Mouse (Mus musculus): ENCODE measurements at regions not wholly inside any gene's neighbourhood (a gene's known extent, or its start where the extent isn't known, plus 50 kb on each side); places are given as distances from the start of the nearest gene placed in this dataset.

DNA sequence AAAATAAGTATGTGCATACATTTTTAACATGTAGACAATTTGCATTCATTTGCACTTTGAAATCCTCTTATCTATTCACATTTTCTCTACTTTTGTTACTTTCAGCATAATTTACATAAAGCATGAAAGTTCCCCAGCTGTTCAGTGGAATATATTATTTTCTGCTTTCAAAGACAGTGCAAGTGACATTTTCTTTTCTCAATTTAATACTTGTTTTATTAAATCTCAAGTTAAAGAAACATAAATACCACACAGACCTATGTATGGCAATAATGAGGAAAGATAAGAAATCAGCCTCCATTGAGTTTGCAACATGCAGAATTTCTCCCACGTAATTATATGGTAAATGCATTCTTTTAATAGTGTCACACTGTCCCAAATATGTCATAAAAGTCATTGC lies 1168.1 kb upstream of the Gje1 start:
- Histone ChIP-seq H3K36me3 (ENCODE audit: control insufficient read depth, insufficient read depth) (no peaks in the 10 kb centered on the region), H3K4me2 (replicated peaks; ENCODE audit: low read depth) (no peak overlapping the region), H3K4me1 (replicated peaks; ENCODE audit: control insufficient read depth, insufficient read depth, low read length) (no peaks in the 10 kb centered on the region), H3K4me3 (ENCODE audit: low read depth, low read length) (no peak overlapping the region), H3K27ac (ENCODE audit: low read depth, low read length) (no peak overlapping the region), H3K27me3 (replicated peaks; ENCODE audit: control insufficient read depth, insufficient read depth, low read length) (no peaks in the 10 kb centered on the region), H3K9ac (ENCODE audit: low read depth, low read length) (no peak overlapping the region), H3K9me3 (ENCODE audit: control insufficient read depth) (no peaks in the 10 kb centered on the region)
- no peak for TF ChIP-seq CTCF (IDR thresholded peaks at IDR 0.05; ENCODE audit: low read depth)
- 40% methylated on average over 1 of the region's 1 CpGs for WGBS
- ATAC-seq, result no peak

DNA sequence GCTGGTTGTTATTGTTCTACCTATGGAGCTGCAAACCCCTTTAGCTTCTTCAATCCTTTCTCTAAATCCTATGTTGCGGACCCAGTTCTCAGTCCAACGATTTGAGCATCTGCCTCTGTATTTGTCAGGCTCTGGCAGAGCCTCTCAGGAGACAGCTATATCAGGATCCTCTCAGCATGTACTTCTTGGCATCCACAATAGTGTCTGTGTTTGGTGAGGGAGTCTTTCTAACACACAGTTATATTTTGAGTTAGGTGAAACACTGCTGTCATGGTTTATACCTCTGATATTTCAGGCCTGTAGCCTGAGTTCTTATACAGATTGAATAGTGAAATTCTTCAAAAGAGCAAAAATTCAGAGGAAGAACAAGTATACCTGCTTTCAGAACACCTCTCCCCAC lies 1150.0 kb upstream of the Gje1 start:
- H3K4me3 ChIP-seq (ENCODE audit: low read depth, low read length), result no peak overlapping the region
- TF ChIP-seq CTCF (IDR thresholded peaks at IDR 0.05; ENCODE audit: low read depth), result no peak
- H3K4me1 ChIP-seq (replicated peaks; ENCODE audit: control insufficient read depth, insufficient read depth, low read length), result no peaks in the 10 kb centered on the region
- no peak overlapping the region for H3K27ac ChIP-seq (ENCODE audit: low read depth, low read length)
- no peaks in the 10 kb centered on the region for H3K36me3 ChIP-seq (ENCODE audit: control insufficient read depth, insufficient read depth)
- H3K27me3 ChIP-seq (replicated peaks; ENCODE audit: control insufficient read depth, insufficient read depth, low read length), result no peaks in the 10 kb centered on the region
- no peak overlapping the region for H3K9ac ChIP-seq (ENCODE audit: low read depth, low read length)
- H3K9me3 ChIP-seq (ENCODE audit: control insufficient read depth), result no peaks in the 10 kb centered on the region
- ATAC-seq, result no peak
- no peak overlapping the region for H3K4me2 ChIP-seq (replicated peaks; ENCODE audit: low read depth)
- WGBS, result 71% methylated on average over 2 of the region's 2 CpGs

DNA sequence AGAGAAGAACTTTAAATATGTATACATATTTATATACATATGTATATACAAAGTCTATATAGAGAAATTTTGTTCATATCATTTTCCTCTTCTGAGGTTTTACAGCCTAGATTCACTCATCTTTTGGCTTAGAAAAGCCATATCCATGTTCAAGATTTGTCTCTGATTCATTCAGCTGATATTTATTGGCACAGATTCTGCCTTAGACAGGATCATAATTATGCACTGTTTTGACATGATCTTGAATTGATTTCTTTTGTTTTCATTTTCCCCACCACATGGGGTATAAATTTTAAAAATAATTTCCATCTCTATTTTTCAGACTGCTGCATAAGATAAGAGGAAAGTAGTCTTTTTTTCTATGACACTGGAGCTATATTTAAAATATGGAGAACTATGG lies 1148.9 kb upstream of the Gje1 start:
- no peak for ATAC-seq
- Histone ChIP-seq H3K4me1 (replicated peaks; ENCODE audit: control insufficient read depth, insufficient read depth, low read length) (no peaks in the 10 kb centered on the region), H3K9ac (ENCODE audit: low read depth, low read length) (no peak overlapping the region), H3K27ac (ENCODE audit: low read depth, low read length) (no peak overlapping the region), H3K4me3 (ENCODE audit: low read depth, low read length) (no peak overlapping the region), H3K4me2 (replicated peaks; ENCODE audit: low read depth) (no peak overlapping the region), H3K36me3 (ENCODE audit: control insufficient read depth, insufficient read depth) (no peaks in the 10 kb centered on the region), H3K9me3 (ENCODE audit: control insufficient read depth) (no peaks in the 10 kb centered on the region), H3K27me3 (replicated peaks; ENCODE audit: control insufficient read depth, insufficient read depth, low read length) (no peaks in the 10 kb centered on the region)
- TF ChIP-seq CTCF (IDR thresholded peaks at IDR 0.05; ENCODE audit: low read depth), result no peak

DNA sequence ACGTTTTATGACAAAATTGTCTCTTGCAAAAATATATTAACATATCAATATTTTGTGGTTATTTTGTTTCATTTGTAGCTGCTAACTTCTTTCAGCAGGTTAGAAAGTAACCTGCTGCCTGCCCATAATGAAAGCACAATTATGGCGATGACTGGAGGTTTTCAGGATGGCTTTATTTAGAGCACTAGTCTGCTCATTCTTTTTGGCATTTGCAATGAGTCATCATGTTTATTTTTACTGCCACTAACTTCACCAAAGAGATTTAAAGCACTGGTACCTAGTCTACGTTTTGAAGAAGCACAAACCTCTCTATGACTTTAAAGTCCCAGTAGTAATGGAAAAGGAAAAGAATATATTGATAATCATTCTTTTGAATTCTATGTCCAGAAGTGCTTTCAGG lies 1123.4 kb upstream of the Gje1 start:
- H3K27me3 ChIP-seq (replicated peaks; ENCODE audit: control insufficient read depth, insufficient read depth, low read length), result no peaks in the 10 kb centered on the region
- no peak overlapping the region for H3K4me2 ChIP-seq (replicated peaks; ENCODE audit: low read depth)
- no peak overlapping the region for H3K9ac ChIP-seq (ENCODE audit: low read depth, low read length)
- H3K27ac ChIP-seq (ENCODE audit: low read depth, low read length), result no peak overlapping the region
- no peak overlapping the region for H3K4me3 ChIP-seq (ENCODE audit: low read depth, low read length)
- ATAC-seq, result no peak
- no peaks in the 10 kb centered on the region for H3K9me3 ChIP-seq (ENCODE audit: control insufficient read depth)
- H3K4me1 ChIP-seq (replicated peaks; ENCODE audit: control insufficient read depth, insufficient read depth, low read length), result no peaks in the 10 kb centered on the region
- 63% methylated on average over 3 of the region's 3 CpGs for WGBS
- no peak for TF ChIP-seq CTCF (IDR thresholded peaks at IDR 0.05; ENCODE audit: low read depth)
- no peaks in the 10 kb centered on the region for H3K36me3 ChIP-seq (ENCODE audit: control insufficient read depth, insufficient read depth)

DNA sequence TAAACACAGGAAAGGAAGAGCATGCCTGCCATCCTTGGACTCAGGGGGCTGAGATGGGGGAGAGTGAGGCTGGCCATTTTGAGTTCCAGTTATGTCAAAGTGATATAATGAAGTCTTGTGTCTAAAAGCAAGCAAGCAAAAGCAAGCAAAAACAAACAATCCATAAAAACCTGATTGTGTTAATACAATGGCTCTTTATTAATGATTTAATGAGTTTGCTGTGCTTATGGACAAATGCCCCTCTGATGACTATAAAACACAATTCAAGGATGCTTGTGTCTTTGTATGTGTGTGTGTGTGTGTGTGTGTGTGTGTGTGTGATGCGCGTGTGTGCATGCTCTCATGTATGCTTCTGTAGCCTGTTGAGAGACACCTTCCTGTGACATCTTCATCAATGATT lies 1114.3 kb upstream of the Gje1 start:
- no peak for ATAC-seq

DNA sequence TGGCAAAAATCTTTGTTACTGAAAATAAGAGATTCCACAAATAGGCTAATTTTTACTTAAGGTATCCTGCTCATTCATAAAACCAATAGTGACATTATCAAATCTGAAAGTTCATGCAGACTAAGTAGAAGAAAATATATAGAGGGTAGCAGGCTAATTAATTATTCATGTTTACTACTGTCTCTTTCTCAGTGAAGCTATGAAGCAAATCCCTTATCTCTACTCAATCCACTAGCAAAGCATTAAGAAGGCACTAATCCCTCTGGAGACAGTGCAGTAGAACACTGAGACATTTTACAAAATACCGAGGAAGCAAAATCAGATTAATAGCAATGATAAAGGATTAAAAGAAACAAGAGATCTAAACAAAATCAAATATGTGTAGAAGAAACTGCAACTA lies 1107.4 kb upstream of the Gje1 start:
- no peak overlapping the region for H3K4me3 ChIP-seq (ENCODE audit: low read depth, low read length)
- no peaks in the 10 kb centered on the region for H3K36me3 ChIP-seq (ENCODE audit: control insufficient read depth, insufficient read depth)
- H3K4me2 ChIP-seq (replicated peaks; ENCODE audit: low read depth), result no peak overlapping the region
- H3K27me3 ChIP-seq (replicated peaks; ENCODE audit: control insufficient read depth, insufficient read depth, low read length), result no peaks in the 10 kb centered on the region
- H3K27ac ChIP-seq (ENCODE audit: low read depth, low read length), result no peak overlapping the region
- ATAC-seq, result no peak
- H3K9ac ChIP-seq (ENCODE audit: low read depth, low read length), result no peak overlapping the region
- H3K4me1 ChIP-seq (replicated peaks; ENCODE audit: control insufficient read depth, insufficient read depth, low read length), result no peaks in the 10 kb centered on the region
- TF ChIP-seq CTCF (IDR thresholded peaks at IDR 0.05; ENCODE audit: low read depth), result no peak
- H3K9me3 ChIP-seq (ENCODE audit: control insufficient read depth), result no peaks in the 10 kb centered on the region
- 67% methylated on average over 1 of the region's 1 CpGs for WGBS

More for the DNA sequence above, 1114.3 kb upstream of the Gje1 start:
- no peaks in the 10 kb centered on the region for H3K36me3 ChIP-seq (ENCODE audit: control insufficient read depth, insufficient read depth)
- no peak overlapping the region for H3K4me2 ChIP-seq (replicated peaks; ENCODE audit: low read depth)
- no peak overlapping the region for H3K27ac ChIP-seq (ENCODE audit: low read depth, low read length)
- no peaks in the 10 kb centered on the region for H3K4me1 ChIP-seq (replicated peaks; ENCODE audit: control insufficient read depth, insufficient read depth, low read length)
- no peaks in the 10 kb centered on the region for H3K27me3 ChIP-seq (replicated peaks; ENCODE audit: control insufficient read depth, insufficient read depth, low read length)
- H3K4me3 ChIP-seq (ENCODE audit: low read depth, low read length), result no peak overlapping the region
- TF ChIP-seq CTCF (IDR thresholded peaks at IDR 0.05; ENCODE audit: low read depth), result no peak
- 87% methylated on average over 2 of the region's 2 CpGs for WGBS
- no peak overlapping the region for H3K9ac ChIP-seq (ENCODE audit: low read depth, low read length)
- H3K9me3 ChIP-seq (ENCODE audit: control insufficient read depth), result no peaks in the 10 kb centered on the region

DNA sequence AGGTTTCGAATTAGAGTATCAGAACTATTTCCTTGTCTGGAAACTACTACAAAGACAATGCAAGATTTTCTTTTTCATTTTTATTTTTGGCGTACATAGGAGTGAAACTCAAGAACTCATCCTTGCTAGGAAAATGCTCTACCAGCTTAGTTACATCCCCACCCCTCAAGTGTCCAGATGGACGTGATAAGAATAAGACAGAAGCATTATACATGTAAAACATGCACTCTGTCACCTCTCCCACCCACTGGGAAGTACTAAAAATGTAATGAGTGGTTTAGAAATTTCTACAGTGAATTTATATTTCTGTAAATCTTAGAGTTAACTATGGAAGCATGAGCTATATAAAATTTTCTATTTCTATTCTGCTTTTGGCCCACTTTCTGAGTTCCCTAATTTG lies 1089.3 kb upstream of the Gje1 start:
- Histone ChIP-seq H3K27ac (ENCODE audit: low read depth, low read length) (no peak overlapping the region), H3K27me3 (replicated peaks; ENCODE audit: control insufficient read depth, insufficient read depth, low read length) (no peaks in the 10 kb centered on the region), H3K4me2 (replicated peaks; ENCODE audit: low read depth) (no peak overlapping the region), H3K4me1 (replicated peaks; ENCODE audit: control insufficient read depth, insufficient read depth, low read length) (no peaks in the 10 kb centered on the region), H3K9me3 (ENCODE audit: control insufficient read depth) (no peaks in the 10 kb centered on the region), H3K36me3 (ENCODE audit: control insufficient read depth, insufficient read depth) (no peaks in the 10 kb centered on the region), H3K9ac (ENCODE audit: low read depth, low read length) (no peak overlapping the region), H3K4me3 (ENCODE audit: low read depth, low read length) (no peak overlapping the region)
- WGBS, result 79% methylated on average over 3 of the region's 3 CpGs
- TF ChIP-seq CTCF (IDR thresholded peaks at IDR 0.05; ENCODE audit: low read depth), result no peak
- no peak for ATAC-seq
